Mouse (Mus musculus) ovary, postnatal 14 days (tissue): Measurements from ENCODE around the gene Osgin1.

Experiments used
- DNase-seq: peaks from one replicate; pipeline ENCODE4 v3.0.0; 2022; ENCODE audit warnings: low spot score

The Osgin1 gene

GRCm38 (mm10) chr8:119433582-119434174 is at the start of gene Osgin1:
Osgin1 (plus strand) TSS chr8:119434124.
- no peak for DNase-seq

DNA sequence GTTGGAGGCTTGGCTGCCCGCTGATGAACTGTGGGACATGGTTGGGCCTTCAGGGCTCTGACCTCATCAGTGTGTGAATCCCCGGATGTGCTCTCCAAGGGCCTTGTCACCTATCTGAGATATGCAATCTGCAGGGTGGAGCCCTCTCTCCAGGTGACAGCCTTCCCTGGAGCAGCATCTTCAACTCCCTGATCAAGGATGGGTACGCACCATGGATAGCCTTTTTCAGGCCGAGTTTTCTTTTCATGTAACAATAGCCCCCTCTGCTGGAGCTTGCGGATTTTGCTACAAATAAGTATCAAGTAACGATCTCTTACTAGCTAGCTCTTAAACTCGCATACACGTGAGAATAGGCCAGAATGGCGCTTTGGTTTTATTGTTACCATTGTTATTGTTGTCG is 49.4 kb upstream of the Osgin1 start:
- peak; percentile 67 for DNase-seq

- DNase-seq, result no peak
These were observed 48.1 kb upstream of the Osgin1 start for GRCm38 (mm10) chr8:119385854-119386253.

DNA sequence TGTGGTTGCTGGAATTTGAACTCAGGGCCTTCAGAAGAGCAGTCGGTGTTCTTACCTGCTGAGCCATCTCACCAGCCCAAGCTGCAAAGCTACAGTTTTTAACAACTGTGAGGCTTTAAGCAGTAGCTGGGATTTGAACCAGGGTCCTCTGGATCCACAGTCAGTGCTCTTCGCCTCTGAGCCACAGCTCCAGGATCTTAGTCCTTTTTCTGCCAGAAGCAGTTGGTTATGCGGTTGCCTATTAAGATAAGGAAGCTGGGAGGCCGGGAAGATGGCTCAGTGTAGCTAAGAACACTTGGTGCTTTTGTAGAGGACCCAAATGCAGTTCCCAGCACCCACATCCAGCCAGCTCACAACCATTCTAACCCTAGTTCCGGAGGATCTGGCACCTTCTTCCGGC is 46.9 kb upstream of the Osgin1 start:
- no peak for DNase-seq

- no peak for DNase-seq
These were observed 39.8 kb upstream of the Osgin1 start for GRCm38 (mm10) chr8:119394097-119394496.

GRCm38 (mm10) chr8:119394524-119395026 is 39.3 kb upstream of the Osgin1 start, which contains the start of gene Mlycd:
Mlycd (plus strand) TSS chr8:119394878.
- peak; percentile 84 for DNase-seq

- no peak for DNase-seq
These were observed 38.6 kb upstream of the Osgin1 start for GRCm38 (mm10) chr8:119395072-119395950.

DNA sequence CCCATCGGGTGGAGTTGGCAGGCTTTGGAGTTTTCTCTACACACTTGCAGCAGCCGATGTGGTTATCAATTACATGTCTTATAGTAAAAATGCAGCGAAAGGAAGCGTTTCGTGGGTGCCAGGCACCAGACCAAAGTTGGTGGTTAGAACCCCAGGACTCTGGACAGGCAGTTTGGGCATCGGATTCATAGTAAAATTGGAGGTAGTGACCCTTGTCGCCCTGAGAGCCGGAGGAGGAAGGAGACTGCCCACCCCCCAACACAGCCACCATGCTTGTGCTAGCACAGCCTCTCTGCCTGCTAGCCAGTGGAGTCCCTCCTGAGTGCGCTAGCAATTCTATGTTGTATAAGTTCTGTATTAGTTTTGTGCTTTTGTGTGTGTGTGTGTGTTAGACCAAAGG is 35.4 kb upstream of the Osgin1 start:
- DNase-seq, result no peak

DNA sequence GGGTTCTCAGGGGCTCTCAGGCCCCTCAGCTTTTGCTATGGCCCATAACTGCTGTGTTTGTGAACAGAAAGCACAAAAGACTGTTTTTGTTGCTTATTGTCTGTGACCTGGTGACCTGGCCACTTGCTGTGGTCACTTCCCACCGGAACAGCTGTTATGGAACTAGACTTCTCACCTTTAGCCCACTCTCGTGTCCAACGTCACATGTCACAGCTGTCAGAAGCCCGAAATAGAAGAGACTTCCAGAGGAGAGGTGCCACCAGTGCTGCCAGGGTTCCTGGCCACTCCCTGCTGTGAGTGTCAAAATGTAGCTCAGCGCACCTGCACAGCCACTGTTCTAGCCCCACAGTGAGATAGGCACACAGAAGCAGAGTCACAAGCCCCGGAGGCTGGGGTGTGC is 34.7 kb upstream of the Osgin1 start:
- no peak for DNase-seq

DNA sequence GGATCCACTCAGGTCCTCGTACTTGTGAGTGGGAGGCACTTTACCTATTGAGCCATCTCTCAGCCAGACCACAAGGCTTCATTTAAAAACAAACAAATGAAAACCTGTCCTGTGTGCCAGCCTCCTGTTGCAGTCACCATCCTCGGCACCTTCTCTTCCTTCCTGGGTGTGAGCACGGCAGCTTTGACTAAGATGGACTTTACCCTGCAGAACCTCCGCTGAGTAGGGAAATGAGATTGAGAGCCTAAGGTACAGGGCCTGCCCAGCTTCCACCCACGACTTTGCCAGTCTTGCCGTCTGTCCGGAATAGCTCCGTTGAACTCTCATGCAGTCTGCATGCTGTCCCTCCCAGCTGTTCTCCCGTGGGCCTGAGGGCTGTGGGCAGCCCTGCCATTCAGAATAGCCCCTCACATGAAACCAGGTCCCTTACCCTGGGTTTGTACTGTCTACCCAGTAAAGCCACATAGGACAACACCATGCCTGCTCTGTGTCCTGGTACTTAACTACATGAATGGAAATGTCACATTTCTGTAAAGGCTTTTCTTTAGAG is 33.7 kb upstream of the Osgin1 start:
- DNase-seq, result no peak

GRCm38 (mm10) chr8:119400904-119401303 is 33.0 kb upstream of the Osgin1 start:
- DNase-seq, result no peak

DNA sequence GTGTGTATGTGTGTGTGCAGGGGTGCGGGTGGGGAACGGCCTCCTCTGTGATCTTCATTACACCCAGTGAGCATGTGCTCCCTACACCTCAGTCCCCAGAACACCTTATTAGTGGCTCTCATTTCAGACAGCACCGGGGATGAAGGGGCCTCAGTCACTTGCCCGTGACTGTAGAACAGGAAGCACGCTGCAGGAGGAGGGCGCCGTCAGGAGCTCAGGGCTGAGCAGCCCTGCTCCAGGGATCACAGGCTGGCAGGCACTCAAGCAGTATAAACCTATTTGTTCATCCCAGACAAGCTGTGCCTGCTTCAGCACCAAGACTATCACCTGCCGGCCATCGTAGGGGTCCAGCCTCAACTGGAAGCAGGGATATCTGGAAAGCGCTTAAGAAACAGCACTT is 30.0 kb upstream of the Osgin1 start:
- no peak for DNase-seq

DNA sequence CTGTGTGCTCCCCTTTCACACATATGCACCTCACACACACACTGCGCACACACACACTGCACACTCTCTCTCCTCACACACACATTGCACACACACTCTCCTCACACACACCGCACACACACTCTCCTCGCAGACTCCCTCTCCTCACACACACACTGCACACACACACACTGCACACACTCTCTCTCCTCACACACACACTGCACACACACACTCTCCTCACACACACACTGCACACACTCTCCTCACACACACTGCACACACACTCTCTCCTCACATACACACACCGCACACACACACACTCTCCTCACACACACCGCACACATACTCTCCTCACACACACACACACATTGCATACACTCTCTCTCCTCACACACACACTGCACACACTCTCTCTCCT is 29.3 kb upstream of the Osgin1 start:
- no peak for DNase-seq

- DNase-seq, result no peak
These were observed 25.6 kb upstream of the Osgin1 start for GRCm38 (mm10) chr8:119408311-119408710.

DNA sequence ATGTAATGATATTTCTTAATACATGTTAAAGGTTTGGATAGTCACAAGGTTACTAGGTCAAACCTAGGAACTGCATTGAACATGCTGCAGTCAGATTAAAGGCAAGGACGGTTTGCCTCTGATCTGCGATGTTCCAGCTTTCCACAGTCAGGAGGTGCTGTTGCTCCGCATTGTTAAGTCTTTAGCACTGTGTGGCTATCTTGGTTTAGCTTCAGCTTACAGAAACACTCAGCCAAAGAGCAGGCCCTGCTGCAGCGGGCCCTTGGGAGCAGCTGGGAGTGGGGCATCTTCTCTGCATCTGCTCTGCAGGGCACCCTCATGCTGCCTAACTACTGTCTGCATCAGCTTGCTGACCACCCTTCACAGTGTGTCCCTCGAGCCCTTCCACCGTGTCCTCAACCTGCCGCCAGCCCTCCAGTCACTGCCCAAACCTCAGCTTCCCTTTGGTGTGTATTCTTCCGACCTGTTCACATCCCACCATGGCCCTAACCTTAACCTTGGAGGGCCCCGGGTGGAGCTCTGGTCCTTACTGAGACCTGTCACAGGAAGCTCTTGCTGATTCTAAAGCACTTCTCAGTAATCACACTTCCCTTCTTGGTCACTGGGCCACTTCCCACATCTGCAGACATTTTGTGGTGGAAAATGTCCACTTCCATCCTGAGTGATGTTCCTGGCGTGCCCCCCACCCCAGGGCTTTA is 21.7 kb upstream of the Osgin1 start:
- no peak for DNase-seq

GRCm38 (mm10) chr8:119412735-119413498 is 21.0 kb upstream of the Osgin1 start:
- DNase-seq, result peak; percentile 66

DNA sequence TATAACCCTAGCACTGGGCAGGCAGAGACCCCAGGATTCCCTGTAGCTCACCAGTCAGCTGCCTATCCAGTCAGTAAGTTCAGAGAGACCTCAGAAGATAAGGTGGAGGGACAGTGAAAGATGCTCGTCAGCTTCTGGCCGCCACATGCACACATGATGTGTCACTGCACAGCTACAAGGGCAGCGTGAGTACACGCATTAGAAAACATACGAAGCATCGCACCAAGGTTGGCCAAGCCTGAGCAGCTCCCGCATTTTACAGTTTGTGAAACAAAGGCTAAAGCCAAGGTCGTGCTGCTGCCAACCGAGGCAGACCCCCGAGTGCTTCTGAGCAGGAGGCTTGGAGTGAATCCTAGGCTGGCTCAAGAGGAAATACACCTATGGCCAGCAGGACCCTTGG is 20.3 kb upstream of the Osgin1 start:
- DNase-seq, result no peak

GRCm38 (mm10) chr8:119420318-119420717 is 13.6 kb upstream of the Osgin1 start:
- no peak for DNase-seq

GRCm38 (mm10) chr8:119421603-119422122 is 12.3 kb upstream of the Osgin1 start:
- DNase-seq, result no peak

DNA sequence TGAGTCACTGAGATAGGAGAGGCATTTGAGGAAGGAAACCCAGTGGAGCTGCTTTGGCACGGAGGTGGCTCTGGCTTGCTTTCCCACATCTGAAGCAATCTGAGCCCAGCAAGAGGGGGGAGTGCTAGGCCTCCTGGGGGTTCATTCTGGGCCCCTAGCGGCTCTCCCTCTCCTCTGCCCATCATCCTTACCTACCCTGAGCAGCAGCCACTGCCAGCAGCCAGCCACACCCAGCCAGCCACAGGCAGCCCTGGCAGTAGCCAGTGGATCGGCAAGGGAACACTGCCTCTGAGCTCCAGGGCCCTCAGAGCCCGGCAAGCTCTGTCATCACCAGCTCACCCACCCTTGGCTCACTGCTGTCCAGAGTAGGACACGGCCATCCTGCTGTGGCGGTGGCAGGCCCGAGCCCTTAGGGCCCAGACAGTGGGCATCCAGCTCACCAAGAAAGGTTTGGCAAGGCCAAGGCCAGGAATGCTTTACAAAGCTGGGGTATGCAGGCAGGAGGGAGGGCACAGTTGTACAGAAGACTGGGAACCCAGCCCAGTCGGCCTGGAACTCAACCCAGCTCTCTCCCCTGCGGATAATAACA is 11.7 kb upstream of the Osgin1 start:
- DNase-seq, result no peak

DNA sequence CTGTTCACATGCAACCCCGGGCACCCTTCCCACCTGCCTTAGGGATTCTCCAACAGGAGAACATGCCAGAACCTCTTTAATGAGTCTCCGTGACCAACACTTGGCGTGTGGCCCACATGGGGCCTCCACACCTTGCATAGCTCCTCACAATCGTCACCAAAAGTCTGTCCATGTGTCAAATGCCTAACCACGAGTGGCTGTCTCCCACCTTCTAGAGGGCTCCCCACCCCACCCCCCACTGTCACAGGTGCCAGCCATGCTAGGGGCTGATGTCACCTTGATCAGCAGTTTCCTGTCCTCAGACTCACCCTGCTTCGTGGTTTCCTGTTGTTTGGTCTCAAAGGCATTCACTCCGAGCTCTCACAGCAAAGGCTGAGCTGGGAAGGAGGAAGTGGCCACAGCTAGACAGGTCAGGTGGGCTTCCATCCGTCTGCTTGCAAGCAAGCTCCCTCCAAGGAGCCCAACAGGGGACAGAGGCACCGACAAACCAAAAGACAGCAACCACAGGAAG is 10.2 kb upstream of the Osgin1 start:
- DNase-seq, result no peak
